Mouse (Mus musculus): Measurements from ENCODE around the gene Ube2o. TPM values are rescaled to one million over a fixed set of nuclear protein-coding genes. Genes with fewer than 3 reads are reported as not detected.

Gene Ube2o
- polyA plus RNA-seq, 1 experiment from 2014 or later = 23.5 TPM

DNA sequence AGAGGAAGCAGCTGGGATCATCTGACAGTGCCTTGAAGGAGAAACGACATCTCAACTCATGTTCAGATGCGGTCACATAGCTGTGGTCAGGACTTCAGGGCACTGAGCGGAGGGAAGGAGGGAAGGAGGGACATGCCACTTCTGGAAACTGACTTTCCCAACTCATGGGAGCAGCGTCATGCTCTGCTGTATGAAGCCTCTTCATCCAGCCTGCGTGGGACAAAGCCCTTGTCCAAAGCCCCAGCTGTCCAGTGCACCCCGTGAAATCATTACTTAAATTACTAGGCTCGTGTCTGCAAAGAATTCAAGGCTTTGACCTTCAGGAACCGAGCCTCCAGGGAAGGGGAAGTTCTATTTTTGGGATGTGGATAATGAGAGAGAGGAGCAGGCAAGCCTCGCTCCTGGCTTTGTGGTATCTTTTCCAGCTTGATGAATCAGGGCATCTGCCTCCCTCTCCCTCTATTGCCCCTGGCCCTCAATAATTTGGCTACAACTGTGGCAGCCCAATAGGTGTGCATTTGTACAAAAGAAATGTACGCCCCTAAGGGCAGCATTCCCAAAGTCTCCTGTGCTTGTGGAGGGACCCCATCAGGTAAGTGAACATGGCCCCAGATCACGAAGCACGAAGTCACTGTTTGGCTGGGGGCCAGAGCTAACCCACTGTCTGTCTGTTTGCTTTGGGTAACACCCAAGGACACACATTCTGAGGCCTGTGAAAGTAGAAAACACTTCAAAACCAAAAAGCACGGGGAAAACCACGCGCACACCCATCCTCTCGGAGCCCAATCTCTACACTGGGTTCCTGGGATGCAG is 58.2 kb downstream of the Ube2o start:
- Histone ChIP-seq H3K27ac (ENCODE audit: low read depth, low read length) (no peak overlapping the region), H3K4me3 (ENCODE audit: low read depth, low read length) (no peak overlapping the region), H3K4me1 (replicated peaks; ENCODE audit: control insufficient read depth, insufficient read depth, low read length) (no peaks in the 10 kb centered on the region), H3K4me2 (ENCODE audit: low read depth, low read length, severe bottlenecking) (no peak overlapping the region), H3K36me3 (ENCODE audit: control insufficient read depth, insufficient read depth, low read length) (no peaks in the 10 kb centered on the region), H3K9me3 (ENCODE audit: control insufficient read depth, low read length) (no peaks in the 10 kb centered on the region), H3K9ac (ENCODE audit: low read length) (no peak overlapping the region), H3K27me3 (ENCODE audit: control insufficient read depth, insufficient read depth, low read length) (no peaks in the 10 kb centered on the region)
- ATAC-seq (replicated peaks; ENCODE audit: low FRiP score) (no peak), DNase-seq (ENCODE audit: low spot score) (no peak)
- WGBS = 66% methylated on average over 16 of the region's 16 CpGs

DNA sequence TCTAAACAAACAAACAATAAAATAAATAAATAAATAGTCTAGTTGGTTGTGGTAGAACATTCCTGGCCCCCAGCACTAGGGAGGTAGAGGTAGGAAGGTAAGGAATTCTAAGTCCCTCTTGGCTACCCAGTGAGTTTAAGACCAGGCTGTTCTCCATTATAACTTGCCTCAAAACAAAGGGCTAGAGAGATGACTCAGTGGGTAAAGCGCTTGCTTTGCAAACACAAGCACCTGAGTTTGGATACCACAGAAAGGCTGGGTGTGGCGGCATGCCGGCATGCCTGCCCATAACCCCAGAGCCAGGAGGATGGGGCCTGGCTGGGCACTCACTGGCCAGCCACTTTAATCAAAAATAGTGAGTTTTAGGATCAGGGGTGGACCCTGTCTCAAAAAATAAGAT is 59.2 kb downstream of the Ube2o start:
- H3K4me2 ChIP-seq (ENCODE audit: low read depth, low read length, severe bottlenecking) = no peak overlapping the region
- H3K27ac ChIP-seq (ENCODE audit: low read depth, low read length) = no peak overlapping the region
- no peak overlapping the region for H3K4me3 ChIP-seq (ENCODE audit: low read depth, low read length)
- no peaks in the 10 kb centered on the region for H3K4me1 ChIP-seq (replicated peaks; ENCODE audit: control insufficient read depth, insufficient read depth, low read length)
- no peaks in the 10 kb centered on the region for H3K9me3 ChIP-seq (ENCODE audit: control insufficient read depth, low read length)
- no peak for DNase-seq (ENCODE audit: low spot score)
- no peak overlapping the region for H3K9ac ChIP-seq (ENCODE audit: low read length)
- 73% methylated on average over 3 of the region's 3 CpGs for WGBS
- ATAC-seq (replicated peaks; ENCODE audit: low FRiP score) = no peak
- no peaks in the 10 kb centered on the region for H3K36me3 ChIP-seq (ENCODE audit: control insufficient read depth, insufficient read depth, low read length)
- no peaks in the 10 kb centered on the region for H3K27me3 ChIP-seq (ENCODE audit: control insufficient read depth, insufficient read depth, low read length)

DNA sequence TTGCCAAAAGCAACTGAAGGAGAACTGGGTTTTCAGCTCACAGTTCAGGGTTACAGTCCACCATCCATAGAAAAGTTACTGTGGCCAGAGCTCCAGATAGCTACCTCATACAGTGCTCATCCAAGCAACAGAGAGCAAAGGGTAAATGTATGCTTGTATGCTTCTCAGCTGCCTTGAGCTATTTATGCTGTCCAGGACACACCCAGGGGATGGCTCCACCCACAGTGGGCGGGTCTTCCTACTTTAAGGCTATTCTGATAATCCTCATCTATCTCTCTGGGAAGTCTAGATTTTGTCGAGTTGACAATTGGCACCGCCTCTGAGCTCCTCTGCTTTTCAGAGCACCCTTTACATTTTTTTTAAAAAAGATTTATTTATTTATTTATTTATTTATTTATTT is 60.1 kb downstream of the Ube2o start:
- H3K4me1 ChIP-seq (replicated peaks; ENCODE audit: control insufficient read depth, insufficient read depth, low read length) = no peaks in the 10 kb centered on the region
- H3K27ac ChIP-seq (ENCODE audit: low read depth, low read length) = no peak overlapping the region
- ATAC-seq (replicated peaks; ENCODE audit: low FRiP score) = no peak
- H3K4me2 ChIP-seq (ENCODE audit: low read depth, low read length, severe bottlenecking) = no peak overlapping the region
- no peaks in the 10 kb centered on the region for H3K36me3 ChIP-seq (ENCODE audit: control insufficient read depth, insufficient read depth, low read length)
- 65% methylated on average over 3 of the region's 3 CpGs for WGBS
- no peak overlapping the region for H3K9ac ChIP-seq (ENCODE audit: low read length)
- no peak for DNase-seq (ENCODE audit: low spot score)
- H3K9me3 ChIP-seq (ENCODE audit: control insufficient read depth, low read length) = no peaks in the 10 kb centered on the region
- H3K4me3 ChIP-seq (ENCODE audit: low read depth, low read length) = no peak overlapping the region
- H3K27me3 ChIP-seq (ENCODE audit: control insufficient read depth, insufficient read depth, low read length) = no peaks in the 10 kb centered on the region

DNA sequence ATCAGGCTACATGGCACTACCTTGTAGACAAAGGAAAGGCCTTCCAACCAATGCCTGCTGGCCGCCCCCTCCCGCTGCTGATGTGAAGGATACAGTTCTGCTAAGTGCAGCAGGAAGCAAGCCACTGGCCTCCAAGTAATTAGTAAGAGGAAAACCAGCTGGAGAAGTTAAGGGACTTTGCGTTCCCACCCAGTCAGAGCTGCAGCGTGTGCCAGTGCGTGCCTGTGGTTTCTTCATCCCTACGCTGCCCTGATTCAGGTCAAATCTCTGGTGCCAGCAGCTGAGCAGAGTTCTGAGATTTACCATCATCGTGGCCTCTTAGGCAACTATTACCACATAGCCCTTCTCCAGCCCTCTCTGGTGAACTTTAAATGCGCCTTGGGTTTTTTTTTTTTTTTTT is 62.8 kb downstream of the Ube2o start:
- Histone ChIP-seq H3K4me1 (replicated peaks; ENCODE audit: control insufficient read depth, insufficient read depth, low read length) (no peaks in the 10 kb centered on the region), H3K9ac (ENCODE audit: low read length) (no peak overlapping the region), H3K9me3 (ENCODE audit: control insufficient read depth, low read length) (no peaks in the 10 kb centered on the region), H3K4me3 (ENCODE audit: low read depth, low read length) (no peak overlapping the region), H3K36me3 (ENCODE audit: control insufficient read depth, insufficient read depth, low read length) (no peaks in the 10 kb centered on the region), H3K27ac (ENCODE audit: low read depth, low read length) (no peak overlapping the region), H3K4me2 (ENCODE audit: low read depth, low read length, severe bottlenecking) (no peak overlapping the region), H3K27me3 (ENCODE audit: control insufficient read depth, insufficient read depth, low read length) (peaks cover 2% of the 10 kb centered on the region; the same call in 1 of the 2 replicates)
- DNase-seq (ENCODE audit: low spot score) (no peak), ATAC-seq (replicated peaks; ENCODE audit: low FRiP score) (no peak)
- WGBS = 80% methylated on average over 8 of the region's 8 CpGs

DNA sequence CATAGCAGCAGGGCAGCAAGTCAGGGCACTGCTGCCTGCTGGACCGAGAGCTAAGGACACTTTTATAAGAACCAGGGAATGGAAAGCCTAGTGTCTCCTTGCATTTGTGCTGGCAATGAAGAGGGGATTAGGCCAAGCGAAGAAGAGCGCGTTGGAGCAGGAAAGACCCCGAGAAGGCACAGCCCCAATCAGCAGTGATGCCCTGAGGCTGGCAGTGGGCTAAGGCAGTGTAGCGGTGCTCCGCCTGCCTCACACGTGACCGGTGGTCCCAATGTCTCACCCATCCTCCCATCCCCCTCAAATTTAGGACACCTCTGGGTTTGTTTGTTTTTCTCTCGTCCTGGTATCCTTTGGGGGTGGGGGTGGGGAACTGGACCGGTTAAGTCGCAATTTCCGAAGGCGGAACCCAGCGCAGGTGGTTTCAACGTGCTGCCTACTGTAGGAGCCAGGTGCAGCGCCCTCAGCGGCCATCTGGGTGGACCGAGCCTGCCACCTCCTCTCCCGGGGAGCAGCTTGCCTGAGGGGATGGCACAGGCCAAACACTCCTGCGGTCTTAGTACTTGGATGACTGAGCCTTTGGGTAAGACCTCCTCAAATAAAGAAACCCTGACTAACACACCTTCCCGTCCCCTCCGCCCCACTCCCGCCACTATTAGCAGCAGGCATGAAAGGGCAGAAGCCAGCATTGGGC is 65.8 kb downstream of the Ube2o start:
- no peak overlapping the region for H3K27ac ChIP-seq (ENCODE audit: low read depth, low read length)
- no peak overlapping the region for H3K4me3 ChIP-seq (ENCODE audit: low read depth, low read length)

DNA sequence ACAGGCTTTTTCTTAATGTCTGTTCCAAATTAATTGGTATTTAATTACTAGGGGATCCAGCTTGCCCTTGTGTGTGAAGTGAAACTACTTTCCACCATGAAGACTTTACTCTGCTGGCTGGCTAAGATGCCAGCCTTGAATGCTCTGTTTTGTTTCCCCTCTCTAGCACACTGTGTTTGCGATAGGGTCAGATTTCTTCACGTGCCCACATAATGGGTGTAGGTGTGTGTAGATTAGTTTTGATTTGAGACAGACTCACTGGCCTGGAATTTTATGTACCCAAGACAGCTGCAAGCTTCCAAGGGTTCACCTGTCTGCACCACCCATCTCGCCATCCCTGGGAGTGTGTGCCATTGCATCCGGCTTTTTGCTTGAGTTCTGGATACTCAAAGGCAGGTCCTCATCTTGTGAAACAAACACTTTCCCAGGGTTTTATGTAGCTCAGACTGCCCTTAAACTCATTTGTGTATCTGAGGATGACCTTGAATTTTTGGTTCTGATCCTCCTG is 67.7 kb downstream of the Ube2o start:
- ATAC-seq (replicated peaks; ENCODE audit: low FRiP score) = no peak
- H3K27me3 ChIP-seq (ENCODE audit: control insufficient read depth, insufficient read depth, low read length) = peaks cover 2% of the 10 kb centered on the region; the same call in 1 of the 2 replicates
- H3K4me2 ChIP-seq (ENCODE audit: low read depth, low read length, severe bottlenecking) = no peak overlapping the region
- H3K9me3 ChIP-seq (ENCODE audit: control insufficient read depth, low read length) = no peaks in the 10 kb centered on the region
- H3K36me3 ChIP-seq (ENCODE audit: control insufficient read depth, insufficient read depth, low read length) = no peaks in the 10 kb centered on the region
- no peak for DNase-seq (ENCODE audit: low spot score)
- no peak overlapping the region for H3K9ac ChIP-seq (ENCODE audit: low read length)
- H3K27ac ChIP-seq (ENCODE audit: low read depth, low read length) = no peak overlapping the region
- no peaks in the 10 kb centered on the region for H3K4me1 ChIP-seq (replicated peaks; ENCODE audit: control insufficient read depth, insufficient read depth, low read length)
- no peak overlapping the region for H3K4me3 ChIP-seq (ENCODE audit: low read depth, low read length)
- WGBS = 88% methylated on average over 4 of the region's 4 CpGs

More for the DNA sequence above, 65.8 kb downstream of the Ube2o start:
- 9% methylated on average over 24 of the region's 24 CpGs for WGBS
- Histone ChIP-seq H3K9ac (ENCODE audit: low read length) (no peak overlapping the region), H3K27me3 (ENCODE audit: control insufficient read depth, insufficient read depth, low read length) (peaks cover 2% of the 10 kb centered on the region; the same call in 1 of the 2 replicates), H3K4me2 (ENCODE audit: low read depth, low read length, severe bottlenecking) (peak overlapping the region; percentile 33; the same call in 1 of the 2 replicates), H3K9me3 (ENCODE audit: control insufficient read depth, low read length) (no peaks in the 10 kb centered on the region), H3K4me1 (replicated peaks; ENCODE audit: control insufficient read depth, insufficient read depth, low read length) (no peaks in the 10 kb centered on the region), H3K36me3 (ENCODE audit: control insufficient read depth, insufficient read depth, low read length) (no peaks in the 10 kb centered on the region)
- ATAC-seq (replicated peaks; ENCODE audit: low FRiP score) = no peak
- no peak for DNase-seq (ENCODE audit: low spot score)

DNA sequence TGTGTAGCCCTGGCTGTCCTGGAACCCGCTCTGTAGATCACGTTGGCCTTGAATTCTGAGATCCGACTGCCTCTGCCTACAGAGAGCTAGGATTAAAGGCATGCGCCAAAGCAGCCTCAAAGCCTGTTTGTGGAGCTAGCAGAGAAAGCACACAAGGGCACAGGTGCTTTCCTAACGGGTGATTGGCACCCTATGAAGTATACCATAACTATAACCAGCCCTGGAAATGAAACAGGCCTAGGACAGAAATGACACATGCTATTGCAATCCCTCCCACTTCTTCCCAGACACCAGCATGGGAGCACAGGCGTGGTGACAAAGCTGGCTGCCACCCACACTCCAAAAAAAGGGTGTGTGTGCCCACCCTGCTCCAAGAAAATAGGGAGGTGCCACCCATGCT is 68.3 kb downstream of the Ube2o start:
- no peak overlapping the region for H3K4me2 ChIP-seq (ENCODE audit: low read depth, low read length, severe bottlenecking)
- 80% methylated on average over 6 of the region's 6 CpGs for WGBS
- H3K27ac ChIP-seq (ENCODE audit: low read depth, low read length) = no peak overlapping the region
- H3K4me3 ChIP-seq (ENCODE audit: low read depth, low read length) = no peak overlapping the region
- DNase-seq (ENCODE audit: low spot score) (no peak), ATAC-seq (replicated peaks; ENCODE audit: low FRiP score) (no peak)
- no peaks in the 10 kb centered on the region for H3K9me3 ChIP-seq (ENCODE audit: control insufficient read depth, low read length)
- H3K4me1 ChIP-seq (replicated peaks; ENCODE audit: control insufficient read depth, insufficient read depth, low read length) = no peaks in the 10 kb centered on the region
- peaks cover 2% of the 10 kb centered on the region; the same call in 1 of the 2 replicates for H3K27me3 ChIP-seq (ENCODE audit: control insufficient read depth, insufficient read depth, low read length)
- no peaks in the 10 kb centered on the region for H3K36me3 ChIP-seq (ENCODE audit: control insufficient read depth, insufficient read depth, low read length)
- H3K9ac ChIP-seq (ENCODE audit: low read length) = no peak overlapping the region

DNA sequence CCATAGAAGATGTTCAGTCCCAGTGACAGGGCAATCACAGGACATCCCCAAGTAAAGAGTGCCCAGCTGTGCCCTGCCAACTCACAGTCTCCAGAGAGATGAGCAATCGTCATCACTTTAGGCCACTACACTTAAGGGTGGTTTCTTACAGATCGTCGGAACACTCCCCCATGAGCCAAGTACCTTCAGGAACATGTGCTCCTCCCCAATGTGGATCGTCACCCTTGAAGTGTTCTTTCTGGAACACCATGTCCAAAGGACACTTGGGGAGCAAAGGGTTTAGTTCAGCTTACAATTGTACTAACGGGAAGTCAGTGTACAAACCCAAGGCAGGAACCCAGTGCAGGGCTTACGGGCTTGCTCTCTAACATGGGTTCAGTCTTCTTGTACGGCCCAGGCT is 69.1 kb downstream of the Ube2o start:
- H3K27ac ChIP-seq (ENCODE audit: low read depth, low read length) = no peak overlapping the region
- ATAC-seq (replicated peaks; ENCODE audit: low FRiP score) = no peak
- H3K36me3 ChIP-seq (ENCODE audit: control insufficient read depth, insufficient read depth, low read length) = no peaks in the 10 kb centered on the region
- H3K27me3 ChIP-seq (ENCODE audit: control insufficient read depth, insufficient read depth, low read length) = peaks cover 2% of the 10 kb centered on the region; the same call in 1 of the 2 replicates
- H3K9ac ChIP-seq (ENCODE audit: low read length) = no peak overlapping the region
- H3K4me1 ChIP-seq (replicated peaks; ENCODE audit: control insufficient read depth, insufficient read depth, low read length) = no peaks in the 10 kb centered on the region
- H3K4me2 ChIP-seq (ENCODE audit: low read depth, low read length, severe bottlenecking) = no peak overlapping the region
- no peaks in the 10 kb centered on the region for H3K9me3 ChIP-seq (ENCODE audit: control insufficient read depth, low read length)
- 96% methylated on average over 7 of the region's 7 CpGs for WGBS
- DNase-seq (ENCODE audit: low spot score) = no peak
- no peak overlapping the region for H3K4me3 ChIP-seq (ENCODE audit: low read depth, low read length)

Measured in forebrain, embryonic 11.5 days (tissue).